Mouse (Mus musculus) T-helper 17 cell (primary cell): ENCODE results near the gene Tubb1.

ENCODE experiments used
- in situ Hi-C, 2 experiments: fragments of 300-600 bp; cut with MboI, MseI; formaldehyde crosslinking; loops; 1 replicate in 1 of 2; 2 replicates in 1 of 2; pipeline ENCODE4 v1.15.1; 2025; ENCODE audit warnings: high pct_unique_total_duplicates in 2 of 2

Tubb1 gene

DNA sequence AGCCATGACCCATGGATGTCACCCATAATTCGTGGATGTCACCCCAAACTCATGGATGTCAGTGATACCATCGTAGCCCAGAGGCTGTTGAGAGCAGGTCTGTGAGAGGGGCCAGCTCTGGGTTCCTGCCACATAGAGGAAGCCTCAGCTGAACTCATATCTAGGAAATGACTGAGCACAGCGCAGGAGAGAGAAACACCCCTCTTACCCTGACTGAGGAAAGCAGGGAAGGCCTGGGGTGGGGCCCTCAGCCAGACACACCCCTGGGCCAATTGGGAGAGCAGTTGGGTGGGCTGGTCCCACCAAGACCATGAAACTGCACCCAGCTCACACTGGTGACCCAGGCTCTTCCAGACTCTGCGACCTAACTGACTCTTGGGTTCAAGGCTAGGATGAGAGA, at the start of gene Tubb1:
Gene Tubb1, plus strand, starts transcription at position 343 of the 400 bp plus-strand sequence.
- in situ Hi-C loops, result no loop called here

DNA sequence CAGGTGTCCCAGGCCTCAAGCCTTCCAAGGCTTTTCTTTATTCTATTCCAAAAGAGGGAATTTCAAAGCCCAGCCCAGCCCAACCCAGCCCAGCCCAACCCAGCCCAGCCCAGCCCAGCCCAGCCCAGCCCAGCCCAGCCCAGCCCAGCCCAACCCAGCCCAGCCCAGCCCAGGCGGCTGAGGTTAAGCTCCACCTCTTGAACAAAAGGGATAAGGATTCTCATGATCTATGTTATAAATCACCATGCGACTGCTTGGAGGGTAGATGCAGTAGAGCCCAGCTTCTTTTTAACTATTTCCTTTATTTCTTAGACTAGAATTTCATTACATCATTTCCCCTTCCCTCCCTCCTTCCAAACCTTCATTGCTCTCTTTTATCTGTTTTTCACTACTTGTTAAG, 40.3 kb upstream of the Tubb1 start:
- in situ Hi-C loops, result loop anchor here in 1 of 2 experiments (5.0 kb wide), 1 partner anchor 262 kb away; no protein-coding TSS in a partner anchor

DNA sequence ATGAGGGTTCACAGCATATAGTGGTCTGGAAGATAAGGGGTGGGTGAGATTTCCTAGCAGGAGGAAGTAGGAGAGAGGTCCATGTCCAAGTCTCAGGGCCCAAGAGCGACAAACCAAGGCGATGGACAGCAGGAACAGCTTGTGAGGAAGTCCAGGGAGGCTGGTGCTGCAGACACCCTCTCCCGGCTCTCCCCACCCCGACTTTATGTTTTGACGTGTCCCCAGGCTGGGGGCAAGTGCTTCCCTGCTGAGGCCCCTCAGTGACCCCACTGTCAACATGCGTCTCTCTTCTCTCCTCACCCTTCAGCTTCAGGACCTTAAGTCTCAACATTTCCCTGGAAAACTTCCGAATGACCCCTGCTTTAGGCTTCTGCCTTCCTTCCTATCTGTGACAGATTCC, 37.4 kb upstream of the Tubb1 start:
- in situ Hi-C loops, result loop anchor here in 1 of 2 experiments (5.0 kb wide), 1 partner anchor 259 kb away; no protein-coding TSS in a partner anchor

- in situ Hi-C loops, result loop anchor here in 1 of 2 experiments (5.0 kb wide), 1 partner anchor 78 kb away; no protein-coding TSS in a partner anchor
These were observed 35.3 kb upstream of the Tubb1 start for GRCm38 (mm10) chr2:174415001-174415730.

- in situ Hi-C loops, result loop anchor here in 1 of 2 experiments (5.0 kb wide), 1 partner anchor 79 kb away; no protein-coding TSS in a partner anchor
These were observed 34.7 kb upstream of the Tubb1 start, which contains the start of gene Nelfcd for GRCm38 (mm10) chr2:174415731-174416310. TSS of gene Nelfcd (plus strand) at chr2:174415804.

GRCm38 (mm10) chr2:174421107-174421506, 29.4 kb upstream of the Tubb1 start:
- in situ Hi-C loops, result no loop called here

DNA sequence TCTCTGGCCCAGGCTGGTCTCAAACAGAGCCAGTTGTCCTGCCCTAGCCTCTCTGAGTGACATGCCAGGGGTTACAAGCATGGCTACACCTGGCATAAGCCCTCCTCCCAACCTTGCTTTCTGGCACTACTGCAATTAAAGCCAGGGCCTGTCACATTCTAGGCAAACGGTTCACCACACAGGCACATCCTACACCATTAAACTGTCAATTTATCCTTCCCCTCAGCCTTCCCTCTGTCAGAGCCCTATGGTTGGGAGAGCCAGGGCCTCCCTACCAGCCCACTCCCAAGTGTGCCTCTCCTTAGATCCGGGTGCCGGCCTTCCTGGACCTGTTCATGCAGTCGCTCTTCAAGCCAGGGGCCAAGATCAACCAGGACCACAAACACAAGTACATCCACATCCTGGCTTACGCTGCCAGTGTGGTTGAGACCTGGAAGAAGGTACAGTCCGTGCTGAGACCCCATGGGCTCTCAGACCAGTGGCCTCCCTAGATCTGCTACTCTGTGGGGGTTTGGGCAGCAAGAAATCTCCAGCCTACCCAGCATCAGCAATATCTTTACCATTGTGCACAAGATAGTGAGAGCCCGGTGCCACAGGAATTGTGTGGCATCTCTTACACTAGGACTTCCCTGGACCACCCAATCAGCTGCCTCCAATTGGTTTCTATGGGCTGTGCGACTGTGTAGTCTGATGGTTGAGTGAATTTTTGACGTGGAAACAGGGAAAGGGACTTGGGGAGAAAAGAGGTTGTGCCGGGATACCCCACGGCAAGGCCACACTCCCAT, 26.0 kb upstream of the Tubb1 start:
- in situ Hi-C loops, result no loop called here

DNA sequence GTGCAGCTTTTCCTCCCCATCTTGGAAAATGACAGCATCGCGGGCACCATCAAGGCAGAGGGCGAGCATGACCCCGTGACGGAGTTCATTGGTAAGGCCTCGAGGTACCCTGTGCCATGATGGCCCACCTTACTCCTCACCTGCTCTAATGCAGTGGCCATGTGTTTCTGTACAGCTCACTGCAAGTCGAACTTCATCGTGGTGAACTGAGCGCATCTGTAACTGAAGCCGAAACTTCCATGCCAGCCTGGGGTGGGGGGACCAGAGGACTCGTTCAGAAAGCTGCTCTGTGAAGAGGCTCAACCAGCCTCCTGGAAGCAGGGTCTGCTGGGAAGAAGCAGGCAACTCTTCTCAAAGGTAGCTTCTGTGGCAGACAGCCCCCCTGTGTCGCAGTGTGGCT, 23.6 kb upstream of the Tubb1 start:
- in situ Hi-C loops, result no loop called here

DNA sequence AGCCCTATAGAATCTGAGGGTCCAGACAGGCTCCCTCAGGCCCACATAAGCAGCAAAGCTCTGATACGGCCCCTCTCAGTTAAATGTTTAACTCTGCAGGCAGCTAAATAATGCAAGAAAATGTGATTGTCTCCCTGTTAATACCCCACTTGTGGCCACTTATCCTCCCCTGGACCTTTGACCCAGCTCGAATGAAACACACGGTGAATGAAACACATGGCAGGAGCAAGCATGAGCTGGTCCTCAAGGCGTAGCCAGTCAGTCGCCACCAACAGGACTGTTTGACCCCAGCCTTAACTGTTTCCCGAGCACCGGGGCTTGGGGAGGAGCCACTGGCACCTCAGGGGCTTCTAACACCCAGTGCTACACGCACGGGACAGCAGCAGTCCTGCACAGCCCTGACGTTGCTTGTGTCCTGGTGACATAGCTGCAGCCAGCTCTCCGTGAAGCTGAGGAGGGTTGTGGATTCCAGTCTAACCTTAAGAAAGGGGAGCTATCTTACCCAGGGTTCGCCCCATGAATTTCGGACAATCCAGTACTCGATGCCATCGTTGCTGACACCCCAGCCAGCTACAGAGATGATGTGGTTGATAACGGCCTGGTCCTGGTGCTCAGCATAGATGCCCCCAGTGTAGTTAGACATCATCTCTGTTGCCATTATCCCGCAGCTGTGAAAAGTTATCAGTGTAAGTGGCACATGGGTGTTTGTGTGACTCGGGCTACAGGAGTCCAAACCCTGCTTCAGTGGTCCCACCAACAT, 22.2 kb upstream of the Tubb1 start:
- in situ Hi-C loops, result no loop called here

- in situ Hi-C loops, result no loop called here
These were observed 21.4 kb upstream of the Tubb1 start for GRCm38 (mm10) chr2:174428996-174429591.

DNA sequence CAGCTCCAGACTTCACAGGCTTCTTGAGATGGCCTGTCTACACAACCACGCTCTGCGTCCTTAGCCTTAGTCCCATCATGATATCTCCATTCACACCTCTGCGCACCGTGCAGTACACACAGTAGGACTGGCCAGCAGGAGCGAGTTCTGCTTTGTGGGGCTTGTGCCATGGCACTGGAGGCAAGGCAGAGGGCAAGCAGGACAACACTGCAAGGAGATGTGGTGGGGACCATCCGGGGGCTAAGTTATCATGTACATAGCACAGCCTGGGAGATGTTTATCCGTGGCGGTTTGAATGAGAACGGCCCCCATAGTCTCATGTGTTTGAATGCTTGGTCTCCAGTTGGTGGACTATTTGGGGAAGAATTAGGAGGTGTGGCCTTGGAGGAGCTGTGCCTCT, 15.6 kb upstream of the Tubb1 start:
- in situ Hi-C loops, result no loop called here

DNA sequence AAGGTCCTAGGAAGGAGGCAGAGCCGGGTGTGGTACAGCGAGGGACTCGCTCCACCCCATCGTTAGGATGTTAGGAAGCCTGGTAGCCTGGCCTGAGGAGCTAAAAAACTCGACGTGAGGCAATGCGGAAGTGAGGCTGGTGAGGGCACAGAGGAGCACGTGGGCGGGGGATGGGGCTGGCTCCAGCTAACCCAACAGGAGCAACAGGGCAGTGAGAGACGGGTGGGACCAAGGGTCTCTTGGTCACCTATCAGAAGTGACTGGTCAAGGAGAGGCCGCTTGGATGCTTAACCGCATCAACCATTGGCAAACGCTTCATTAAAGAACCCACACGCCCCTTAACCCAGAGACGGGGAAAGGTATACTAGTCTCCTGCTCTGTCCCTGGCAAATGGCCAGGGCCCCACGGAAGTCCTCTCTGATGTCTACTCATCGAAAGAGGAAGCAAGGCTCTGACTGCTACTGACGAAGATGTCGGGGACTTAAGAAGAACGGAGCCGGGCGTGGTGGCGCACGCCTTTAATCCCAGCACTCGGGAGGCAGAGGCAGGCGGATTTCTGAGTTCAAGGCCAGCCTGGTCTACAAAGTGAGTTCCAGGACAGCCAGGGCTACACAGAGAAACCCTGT, 14.3 kb upstream of the Tubb1 start:
- in situ Hi-C loops, result no loop called here

DNA sequence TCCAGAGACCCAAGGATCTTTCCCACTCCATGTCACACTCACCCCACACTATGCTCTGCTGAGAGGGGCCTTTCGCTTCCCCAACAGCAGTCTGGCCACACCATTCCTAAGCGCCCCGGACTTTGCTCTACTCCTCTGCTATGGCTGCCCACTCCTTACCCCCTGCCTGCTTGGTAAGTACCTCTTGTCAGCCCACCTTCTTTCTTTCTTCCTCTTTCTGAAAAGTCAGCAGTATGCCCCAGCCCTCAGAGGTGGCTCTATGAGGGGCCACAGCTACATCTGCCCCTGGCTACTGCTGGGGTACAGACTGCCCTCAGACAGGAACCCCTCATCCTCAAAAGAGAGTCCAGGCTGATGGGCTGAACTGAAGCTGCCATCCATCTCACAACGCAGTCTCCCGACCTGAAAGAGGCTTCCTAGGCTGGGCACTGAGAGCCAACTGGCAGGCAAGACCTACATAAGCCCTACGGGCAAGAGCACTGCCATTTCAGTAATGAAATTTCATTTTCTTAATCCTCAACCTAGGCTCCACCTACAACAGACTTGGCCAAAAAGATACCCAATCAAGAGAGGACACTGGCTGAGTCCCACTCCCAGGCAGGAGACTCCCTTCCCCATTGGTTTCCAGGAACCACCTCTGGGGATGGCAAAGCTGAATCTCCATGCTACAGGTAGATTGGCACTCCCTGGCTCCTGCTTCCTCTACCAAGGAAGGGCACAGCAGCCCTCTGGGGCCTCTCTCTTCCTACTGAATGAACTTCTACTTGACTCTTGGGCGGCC, 13.4 kb upstream of the Tubb1 start:
- in situ Hi-C loops, result no loop called here

DNA sequence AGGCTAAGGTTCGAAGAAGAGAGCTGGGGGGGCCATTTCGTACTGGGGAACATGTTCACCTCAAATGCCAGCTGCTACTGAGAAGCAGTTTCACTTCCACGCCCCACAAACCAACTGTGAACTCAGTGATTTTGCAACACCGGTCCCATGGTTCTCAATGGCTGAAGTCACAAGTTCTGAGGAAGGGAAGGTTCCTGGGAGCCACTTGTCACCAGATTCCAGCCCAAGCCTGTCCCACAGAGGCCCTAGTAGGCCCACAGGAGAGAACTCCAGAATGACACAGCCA, 12.9 kb upstream of the Tubb1 start:
- in situ Hi-C loops, result no loop called here

GRCm38 (mm10) chr2:174438181-174438580, 12.3 kb upstream of the Tubb1 start:
- in situ Hi-C loops, result no loop called here

GRCm38 (mm10) chr2:174438737-174439449, 11.6 kb upstream of the Tubb1 start, which contains the start of gene Ctsz:
TSS of gene Ctsz (minus strand) at chr2:174439039.
- in situ Hi-C loops, result no loop called here

GRCm38 (mm10) chr2:174439450-174439838, 11.1 kb upstream of the Tubb1 start:
- in situ Hi-C loops, result no loop called here

GRCm38 (mm10) chr2:174439961-174440360, 10.5 kb upstream of the Tubb1 start:
- in situ Hi-C loops, result no loop called here

- in situ Hi-C loops, result no loop called here
These were observed 8.6 kb upstream of the Tubb1 start for GRCm38 (mm10) chr2:174441898-174442297.
